In genomic region chr11:43569188-43569587, GRCm38 (mm10) we compare ENCODE assay signal across 11 mouse cellular contexts. TPM values are rescaled to one million over a fixed set of nuclear protein-coding genes. Genes with fewer than 3 reads are reported as not detected.
DNase-seq lines count a peak whose midpoint lies in the region; ATAC-seq and TF ChIP-seq lines count a peak whose summit lies in the region.
"Had no signal": no experiment of that assay in that cellular context is flagged by ENCODE, and none has a peak within 500 bp of the region (broad histone marks: within the 10 kb centered on the region; RNA-seq: fewer than 3 reads in every experiment).

No protein-coding gene starts in this region.

- 0 out of 2 replicates have a peak, but pooled peaks cover 8% of the 10 kb centered on the region for H3K36me3 ChIP-seq in kidney, embryonic 15.5 days
- no peaks in the 10 kb centered on the region for H3K36me3 ChIP-seq in embryonic facial prominence, embryonic 11.5 days (replicated peaks; ENCODE audit: control insufficient read depth, insufficient read depth, low read depth, low read length)
- no peaks in the 10 kb centered on the region for H3K36me3 ChIP-seq in limb, embryonic 14.5 days (ENCODE audit: control insufficient read depth, insufficient read depth, low read length)

- intact Hi-C loops in gastrocnemius, postnatal 14 days (cut with DNase I; ENCODE audit: low total_unique reads) = no loop called here

- no peaks in the 10 kb centered on the region for H3K27me3 ChIP-seq in kidney, embryonic 15.5 days
- no peaks in the 10 kb centered on the region for H3K27me3 ChIP-seq in embryonic facial prominence, embryonic 11.5 days (ENCODE audit: control insufficient read depth, insufficient read depth, low read length)
- no peaks in the 10 kb centered on the region for H3K27me3 ChIP-seq in limb, embryonic 14.5 days (ENCODE audit: control insufficient read depth, insufficient read depth, low read length)
- H3K27me3 ChIP-seq: neural tube, embryonic 12.5 days; Patski had no signal

- H3K4me1 ChIP-seq in kidney, embryonic 15.5 days = peaks cover 52% of the 10 kb centered on the region
- H3K4me1 ChIP-seq in embryonic facial prominence, embryonic 11.5 days (ENCODE audit: control insufficient read depth, insufficient read depth, low read length) = no peaks in the 10 kb centered on the region; the same call in 1 of the 2 replicates
- peaks cover 11% of the 10 kb centered on the region for H3K4me1 ChIP-seq in limb, embryonic 14.5 days (ENCODE audit: control insufficient read depth, insufficient read depth, low read length)

- 77% methylated on average over 5 of the region's 5 CpGs for WGBS in kidney, embryonic 15.5 days
- WGBS in embryonic facial prominence, embryonic 11.5 days = 82% methylated on average over 5 of the region's 5 CpGs
- WGBS in limb, embryonic 14.5 days = 81% methylated on average over 5 of the region's 5 CpGs

- no peak for DNase-seq in cerebellum, postnatal 36 days
- no peak for DNase-seq in kidney, postnatal 25 days
- DNase-seq in embryonic facial prominence, embryonic 11.5 days (ENCODE audit: low spot score) = no peak
- no peak for DNase-seq in limb, embryonic 14.5 days (ENCODE audit: low spot score)
- DNase-seq in thymus, postnatal 0 days (ENCODE audit: low spot score) = no peak
- no peak for DNase-seq in gastrocnemius, postnatal 14 days

- H3K4me2 ChIP-seq in kidney, embryonic 15.5 days = no peak overlapping the region
- H3K4me2 ChIP-seq in embryonic facial prominence, embryonic 11.5 days (ENCODE audit: low read depth, low read length) = no peak overlapping the region
- H3K4me2 ChIP-seq in limb, embryonic 14.5 days (replicated peaks; ENCODE audit: low read depth, low read length, severe bottlenecking) = no peak overlapping the region
- H3K4me2 ChIP-seq: neural tube, embryonic 12.5 days had no signal

- no peak for TF ChIP-seq POLR2A in limb, embryonic 14.5 days (IDR thresholded peaks at IDR 0.05; ENCODE audit: borderline replicate concordance, extremely low read depth, insufficient read depth, insufficient read length)

- ATAC-seq in cerebellum, adult (ENCODE audit: insufficient number of reproducible peaks, low FRiP score, low TSS enrichment) = 0 out of 2 replicates have a peak, but pooled peaks have one; percentile 1
- ATAC-seq in kidney, embryonic 15.5 days (replicated peaks; ENCODE audit: low FRiP score) = no peak
- ATAC-seq in embryonic facial prominence, embryonic 11.5 days (replicated peaks; ENCODE audit: insufficient number of reproducible peaks, low FRiP score, low TSS enrichment, low read depth) = no peak
- no peak for ATAC-seq in limb, embryonic 14.5 days (ENCODE audit: low FRiP score, low read depth)
- ATAC-seq: Patski had no signal

- H3K4me3 ChIP-seq in kidney, embryonic 15.5 days (replicated peaks) = no peak overlapping the region
- H3K4me3 ChIP-seq in embryonic facial prominence, embryonic 11.5 days (ENCODE audit: low read depth, low read length) = no peak overlapping the region
- H3K4me3 ChIP-seq in limb, embryonic 14.5 days (replicated peaks; ENCODE audit: low read length) = no peak overlapping the region
- H3K4me3 ChIP-seq: neural tube, embryonic 12.5 days had no signal

- no peak overlapping the region for H3K9ac ChIP-seq in kidney, embryonic 15.5 days
- H3K9ac ChIP-seq in embryonic facial prominence, embryonic 11.5 days (replicated peaks; ENCODE audit: low read length) = no peak overlapping the region
- H3K9ac ChIP-seq in limb, embryonic 14.5 days (ENCODE audit: low read depth, low read length, severe bottlenecking) = no peak overlapping the region
- H3K9ac ChIP-seq: neural tube, embryonic 12.5 days had no signal

- no peaks in the 10 kb centered on the region for H3K9me3 ChIP-seq in kidney, embryonic 15.5 days (replicated peaks)
- no peaks in the 10 kb centered on the region for H3K9me3 ChIP-seq in embryonic facial prominence, embryonic 11.5 days (replicated peaks; ENCODE audit: control insufficient read depth, low read length)
- no peaks in the 10 kb centered on the region for H3K9me3 ChIP-seq in limb, embryonic 14.5 days (ENCODE audit: control insufficient read depth, low read length)
- H3K9me3 ChIP-seq: neural tube, embryonic 12.5 days had no signal

- peak overlapping the region; percentile 69 for H3K27ac ChIP-seq in kidney, embryonic 15.5 days
- H3K27ac ChIP-seq in embryonic facial prominence, embryonic 11.5 days (replicated peaks; ENCODE audit: low read depth, low read length) = peak overlapping the region; percentile 6; the same call in 1 of the 2 replicates
- peak overlapping the region; percentile 61 for H3K27ac ChIP-seq in limb, embryonic 14.5 days (replicated peaks; ENCODE audit: low read depth, low read length)
- H3K27ac ChIP-seq: neural tube, embryonic 12.5 days had no signal

RNA-seq across cellular contexts. Expression of gene 4933415A04Rik, which starts 17.7 kb away (rescaled TPM):
- polyA plus RNA-seq in kidney, embryonic 15.5 days (2015; fragmentation: Nextera tagmentation; extraction: Ambion mirVana) = 7.0 and 8.2 TPM in 2 replicates
- polyA plus RNA-seq in embryonic facial prominence, embryonic 11.5 days (2014; fragmentation: Nextera tagmentation; extraction: Ambion mirVana) = 6.5 and 7.9 TPM in 2 replicates
- polyA plus RNA-seq in limb, embryonic 14.5 days (2012; rRNA removed) = 0.61 and 0.70 TPM in 2 replicates
- polyA plus RNA-seq in limb, embryonic 14.5 days (2014; fragmentation: Nextera tagmentation; extraction: Ambion mirVana) = 2.2 and 3.6 TPM in 2 replicates
- 2.6 and 4.4 TPM in 2 replicates for polyA plus RNA-seq in thymus, postnatal 0 days (2015; fragmentation: Nextera tagmentation; extraction: Ambion mirVana)
- total RNA-seq in gastrocnemius, postnatal 14 days (2021) = under 1 TPM; 0.10 to 0.16 TPM

RNA-seq across cellular contexts. Expression of gene Fabp6, which starts 32.2 kb away (rescaled TPM):
- not detected in 2 replicates for polyA plus RNA-seq in kidney, embryonic 15.5 days (2015; fragmentation: Nextera tagmentation; extraction: Ambion mirVana)
- polyA plus RNA-seq in embryonic facial prominence, embryonic 11.5 days (2014; fragmentation: Nextera tagmentation; extraction: Ambion mirVana) = not detected in 2 replicates
- 0.49 TPM in 1 of 2 replicates, not detected in the other for polyA plus RNA-seq in limb, embryonic 14.5 days (2012; rRNA removed)
- polyA plus RNA-seq in limb, embryonic 14.5 days (2014; fragmentation: Nextera tagmentation; extraction: Ambion mirVana) = not detected in 2 replicates
- 8.4 and 11.8 TPM in 2 replicates for polyA plus RNA-seq in thymus, postnatal 0 days (2015; fragmentation: Nextera tagmentation; extraction: Ambion mirVana)
- not detected for total RNA-seq in gastrocnemius, postnatal 14 days (2021)
- polyA plus RNA-seq: limb, embryonic 11.5 days; neural tube, embryonic 12.5 days had no signal

RNA-seq across cellular contexts. Expression of gene Ccnjl, which starts 40.6 kb away (rescaled TPM):
- 27.0 and 29.2 TPM in 2 replicates for polyA plus RNA-seq in kidney, embryonic 15.5 days (2015; fragmentation: Nextera tagmentation; extraction: Ambion mirVana)
- polyA plus RNA-seq in embryonic facial prominence, embryonic 11.5 days (2014; fragmentation: Nextera tagmentation; extraction: Ambion mirVana) = 28.0 and 30.0 TPM in 2 replicates
- 5.1 and 5.9 TPM in 2 replicates for polyA plus RNA-seq in limb, embryonic 14.5 days (2012; rRNA removed)
- polyA plus RNA-seq in limb, embryonic 14.5 days (2014; fragmentation: Nextera tagmentation; extraction: Ambion mirVana) = 7.7 and 11.5 TPM in 2 replicates
- 6.4 and 8.5 TPM in 2 replicates for polyA plus RNA-seq in thymus, postnatal 0 days (2015; fragmentation: Nextera tagmentation; extraction: Ambion mirVana)
- total RNA-seq in gastrocnemius, postnatal 14 days (2021) = 1 to 10 TPM in 1 of 2 experiments, under 1 TPM in 1; 0.78 to 1.0 TPM

Comparison
In these comparisons a context has a peak if more than half of its experiments do, and no peak if none do; other contexts are left out.
1. H3K27ac ChIP-seq: peak in every context shown above with its lines; median percentile 69 in kidney, embryonic 15.5 days; 61 in limb, embryonic 14.5 days; 6 in embryonic facial prominence, embryonic 11.5 days.